Mouse (Mus musculus) thymus, adult 18-20 months (tissue): Measurements from ENCODE around the gene Tor1aip2.

Experiments used
- DNase-seq, 2 experiments: peaks; one replicate each; pipeline ENCODE4 v3.0.0; 2022; ENCODE audit warnings: mixed read lengths in 2 of 2

Tor1aip2 gene

DNA sequence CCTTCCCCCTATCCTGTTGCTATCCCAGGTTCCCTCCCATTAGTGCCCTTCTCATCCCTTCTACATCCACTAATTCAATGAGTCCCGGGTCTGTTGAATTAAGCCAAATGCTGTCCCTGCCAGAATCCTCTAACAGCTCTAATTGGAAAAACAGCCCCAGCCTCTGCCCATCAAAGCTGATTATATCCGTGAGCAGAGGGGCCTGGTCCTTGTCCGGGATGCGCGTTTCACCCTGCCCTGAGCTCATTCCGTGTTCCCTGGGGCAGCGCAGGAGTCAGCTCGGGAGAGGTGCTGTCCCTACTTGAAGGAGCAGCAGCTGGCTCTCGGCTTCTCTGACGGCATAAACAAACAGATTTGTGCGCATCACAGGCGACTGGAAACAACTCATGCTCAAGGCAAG is 76.5 kb downstream of the Tor1aip2 start:
- no peak for DNase-seq

DNA sequence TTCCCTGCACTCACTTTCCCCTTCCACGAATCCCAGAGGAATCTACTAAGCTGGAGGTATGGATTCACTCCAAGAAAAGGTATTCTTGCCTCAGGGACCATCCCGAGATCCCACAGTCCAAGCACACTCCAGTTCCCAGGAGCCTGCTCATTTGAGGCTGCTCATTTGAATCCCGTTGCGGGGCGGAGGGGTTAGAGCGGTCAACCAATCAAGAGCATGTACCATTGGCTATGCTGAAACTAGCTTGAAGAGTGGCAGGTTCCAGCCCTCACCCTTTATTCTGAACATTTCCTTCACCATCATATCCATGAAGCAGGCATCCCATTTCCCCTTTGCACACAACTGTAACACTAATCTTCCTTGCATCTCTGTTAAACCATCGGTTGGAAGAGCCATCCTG is 76.9 kb downstream of the Tor1aip2 start:
- DNase-seq: no peak

DNA sequence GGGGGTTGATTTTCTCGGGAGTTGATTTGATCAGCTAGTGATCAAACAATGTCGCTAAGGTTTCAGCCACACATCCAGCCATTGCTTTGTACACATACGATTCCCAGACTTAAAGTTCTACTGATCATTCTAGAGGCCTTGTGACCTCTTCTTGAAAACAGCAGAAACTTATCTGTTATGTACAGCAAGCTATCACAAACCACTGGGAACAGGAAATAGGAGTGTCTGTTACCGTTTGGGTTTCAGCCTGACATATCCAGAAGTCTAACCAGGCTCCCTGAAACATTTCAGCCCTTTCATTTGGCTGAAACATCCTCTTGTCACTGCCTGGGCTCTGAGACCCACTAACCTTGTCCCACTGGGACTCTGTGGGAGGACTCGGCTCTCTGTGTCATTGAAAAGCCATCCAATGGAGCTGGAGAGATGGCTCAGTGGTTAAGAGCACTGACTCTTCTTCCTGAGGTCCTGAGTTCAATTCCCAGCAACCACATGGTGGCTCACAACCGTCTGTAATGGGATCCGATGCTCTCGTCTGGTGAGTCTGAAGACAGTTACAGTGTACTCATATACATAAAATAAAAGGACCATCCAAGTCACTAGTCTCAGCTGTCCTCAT is 78.8 kb downstream of the Tor1aip2 start:
- no peak for DNase-seq

DNA sequence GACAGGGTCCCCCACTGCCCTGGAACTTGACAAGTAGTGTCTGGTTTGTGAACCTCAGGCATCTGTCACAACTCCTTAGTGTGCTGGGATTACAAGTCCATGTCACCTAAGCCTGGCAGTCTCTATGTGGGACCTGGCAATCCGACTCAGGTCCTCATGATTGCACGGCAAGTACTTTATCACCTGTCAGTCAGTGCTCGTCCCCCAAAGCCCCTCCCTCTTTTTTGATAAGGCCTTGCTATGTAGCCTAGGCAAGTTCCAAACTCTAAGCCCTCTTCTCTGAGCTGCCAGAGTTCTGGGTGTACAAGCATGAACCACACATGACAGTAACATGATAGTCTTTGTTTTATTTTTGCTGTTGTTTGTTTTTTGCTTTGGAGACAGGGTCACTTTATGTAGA is 81.6 kb downstream of the Tor1aip2 start:
- DNase-seq: no peak
